ENCODE assay signal across 8 mouse cellular contexts in genomic region chr8:120176605-120177004, GRCm38 (mm10). TPM values are rescaled to one million over a fixed set of nuclear protein-coding genes. Genes with fewer than 3 reads are reported as not detected.
DNase-seq lines count a peak whose midpoint lies in the region; ATAC-seq and TF ChIP-seq lines count a peak whose summit lies in the region.

No protein-coding gene starts in this region.

- peaks cover 59% of the 10 kb centered on the region for H3K27me3 ChIP-seq in heart, embryonic 10.5 days (ENCODE audit: insufficient read depth, poor library complexity, severe bottlenecking)
- H3K27me3 ChIP-seq in hindbrain, embryonic 11.5 days (ENCODE audit: control insufficient read depth, insufficient read depth, low read length), result peaks cover 11% of the 10 kb centered on the region
- H3K27me3 ChIP-seq in midbrain, embryonic 15.5 days (replicated peaks), result no peaks in the 10 kb centered on the region

- no peak overlapping the region for H3K4me2 ChIP-seq in hindbrain, embryonic 11.5 days (replicated peaks; ENCODE audit: low read depth, low read length)
- H3K4me2 ChIP-seq in midbrain, embryonic 15.5 days, result peak overlapping the region; percentile 46

- no peaks in the 10 kb centered on the region for H3K36me3 ChIP-seq in heart, embryonic 10.5 days
- H3K36me3 ChIP-seq in hindbrain, embryonic 11.5 days (ENCODE audit: control insufficient read depth, insufficient read depth, low read length), result no peaks in the 10 kb centered on the region
- H3K36me3 ChIP-seq in midbrain, embryonic 15.5 days (replicated peaks), result no peaks in the 10 kb centered on the region

- ATAC-seq in hindbrain, embryonic 11.5 days (ENCODE audit: low FRiP score), result peak; percentile 6
- peak; percentile 4 for ATAC-seq in midbrain, embryonic 15.5 days (replicated peaks)

- no peak overlapping the region for H3K9ac ChIP-seq in hindbrain, embryonic 11.5 days (ENCODE audit: low read depth, low read length)
- no peak overlapping the region for H3K9ac ChIP-seq in midbrain, embryonic 15.5 days

- H3K9me3 ChIP-seq in heart, embryonic 10.5 days, result no peaks in the 10 kb centered on the region
- no peaks in the 10 kb centered on the region for H3K9me3 ChIP-seq in hindbrain, embryonic 11.5 days (ENCODE audit: control insufficient read depth, low read length)
- no peaks in the 10 kb centered on the region for H3K9me3 ChIP-seq in midbrain, embryonic 15.5 days

- peak overlapping the region; percentile 45; the same call in 1 of the 2 replicates for H3K4me3 ChIP-seq in heart, embryonic 10.5 days
- no peak overlapping the region for H3K4me3 ChIP-seq in hindbrain, embryonic 11.5 days (ENCODE audit: low read depth, low read length)
- H3K4me3 ChIP-seq in midbrain, embryonic 15.5 days, result no peak overlapping the region

- peak overlapping the region; percentile 60 for H3K27ac ChIP-seq in heart, embryonic 10.5 days
- H3K27ac ChIP-seq in hindbrain, embryonic 11.5 days (ENCODE audit: low read depth, low read length), result peak overlapping the region; percentile 91
- H3K27ac ChIP-seq in midbrain, embryonic 15.5 days, result peak overlapping the region; percentile 83

- 18% methylated on average over 4 of the region's 4 CpGs for WGBS in heart, embryonic 10.5 days
- 8% methylated on average over 4 of the region's 4 CpGs for WGBS in hindbrain, embryonic 11.5 days
- WGBS in midbrain, embryonic 15.5 days, result 13% methylated on average over 4 of the region's 4 CpGs

- H3K4me1 ChIP-seq in heart, embryonic 10.5 days, result peaks cover 39% of the 10 kb centered on the region
- H3K4me1 ChIP-seq in hindbrain, embryonic 11.5 days (replicated peaks; ENCODE audit: control insufficient read depth, insufficient read depth, low read length), result peaks cover 28% of the 10 kb centered on the region
- peaks cover 49% of the 10 kb centered on the region for H3K4me1 ChIP-seq in midbrain, embryonic 15.5 days

- intact Hi-C loops in left cerebral cortex, postnatal 36 days (cut with DNase I), result loop anchor here (5.0 kb wide), 2 partner anchors 36 to 431 kb away; no protein-coding TSS in a partner anchor

- TF ChIP-seq POLR2A in brain, embryonic 14.5 days (IDR thresholded peaks at IDR 0.05; ENCODE audit: borderline replicate concordance, extremely low read depth, insufficient read depth, insufficient read length, poor library complexity, severe bottlenecking), result no peak

- TF ChIP-seq CTCF in brain, embryonic 14.5 days (IDR thresholded peaks at IDR 0.05; ENCODE audit: borderline replicate concordance, extremely low read depth, insufficient read depth, insufficient read length), result no peak

- DNase-seq in heart, embryonic 10.5 days (ENCODE audit: low spot score), result no peak
- no peak for DNase-seq in heart, adult 8-10 months (ENCODE audit: low spot score)
- peak; percentile 75 for DNase-seq in brain, embryonic 14.5 days (ENCODE audit: low read depth)
- DNase-seq in hindbrain, embryonic 11.5 days (ENCODE audit: low spot score), result peak; percentile 39
- no peak for DNase-seq in left cerebral cortex, postnatal 36 days (ENCODE audit: low spot score in 2 of 2)
- no peak for DNase-seq in layer of hippocampus, postnatal 14 days (ENCODE audit: low spot score in 2 of 2)
- no peak for DNase-seq in right cerebral cortex, adult 2 months (ENCODE audit: low spot score in 2 of 2)

RNA-seq across cellular contexts. Expression of gene Fam92b, which starts 0.7 kb away (rescaled TPM):
- 0.16 and 0.31 TPM in 2 replicates for polyA plus RNA-seq in heart, embryonic 10.5 days (2016; fragmentation: Nextera tagmentation; extraction: Ambion mirVana)
- total RNA-seq in heart, adult 8-10 months (2022), result not detected
- polyA plus RNA-seq in brain, embryonic 14.5 days (2012; rRNA removed), result 1.3 and 1.7 TPM in 2 replicates
- 2.1 and 2.7 TPM in 2 replicates for polyA plus RNA-seq in hindbrain, embryonic 11.5 days (2014; fragmentation: Nextera tagmentation; extraction: Ambion mirVana)
- 2.1 and 2.2 TPM in 2 replicates for polyA plus RNA-seq in midbrain, embryonic 15.5 days (2015; fragmentation: Nextera tagmentation; extraction: Ambion mirVana)
- under 1 TPM; 0.27 to 0.45 TPM for total RNA-seq in left cerebral cortex, postnatal 36 days (2021)
- total RNA-seq in layer of hippocampus, postnatal 14 days (2021), result under 1 TPM in 1 of 2 experiments, not detected in 1; 0.33 TPM

RNA-seq across cellular contexts. Expression of gene Gse1, which starts 51.7 kb away (rescaled TPM):
- polyA plus RNA-seq in heart, embryonic 10.5 days (2016; fragmentation: Nextera tagmentation; extraction: Ambion mirVana), result 12.2 and 13.7 TPM in 2 replicates
- total RNA-seq in heart, adult 8-10 months (2022), result 10 to 100 TPM; 18.9 to 29.1 (median 23.3) TPM
- 70.3 and 70.4 TPM in 2 replicates for polyA plus RNA-seq in brain, embryonic 14.5 days (2012; rRNA removed)
- 16.5 and 17.8 TPM in 2 replicates for polyA plus RNA-seq in hindbrain, embryonic 11.5 days (2014; fragmentation: Nextera tagmentation; extraction: Ambion mirVana)
- 21.2 and 23.4 TPM in 2 replicates for polyA plus RNA-seq in midbrain, embryonic 15.5 days (2015; fragmentation: Nextera tagmentation; extraction: Ambion mirVana)
- total RNA-seq in left cerebral cortex, postnatal 36 days (2021), result 10 to 100 TPM; 64.1 to 87.6 TPM
- total RNA-seq in layer of hippocampus, postnatal 14 days (2021), result 100 to 1,000 TPM in 1 of 2 experiments, 10 to 100 TPM in 1; 94.0 to 107 TPM

Comparison
In these comparisons a context has a peak if more than half of its experiments do, and no peak if none do; other contexts are left out.
1. DNase-seq: peak in brain, embryonic 14.5 days (single experiment) and hindbrain, embryonic 11.5 days (single experiment); none in heart, embryonic 10.5 days (single experiment), heart, adult 8-10 months (single experiment), left cerebral cortex, postnatal 36 days (0 of 2), layer of hippocampus, postnatal 14 days (0 of 2) and right cerebral cortex, adult 2 months (0 of 2).
2. Peak in every context shown above with its lines, with median percentiles within 50 percentile points of each other: H3K27ac ChIP-seq.